Mouse (Mus musculus): Measurements from ENCODE around the gene Arhgap24.

DNA sequence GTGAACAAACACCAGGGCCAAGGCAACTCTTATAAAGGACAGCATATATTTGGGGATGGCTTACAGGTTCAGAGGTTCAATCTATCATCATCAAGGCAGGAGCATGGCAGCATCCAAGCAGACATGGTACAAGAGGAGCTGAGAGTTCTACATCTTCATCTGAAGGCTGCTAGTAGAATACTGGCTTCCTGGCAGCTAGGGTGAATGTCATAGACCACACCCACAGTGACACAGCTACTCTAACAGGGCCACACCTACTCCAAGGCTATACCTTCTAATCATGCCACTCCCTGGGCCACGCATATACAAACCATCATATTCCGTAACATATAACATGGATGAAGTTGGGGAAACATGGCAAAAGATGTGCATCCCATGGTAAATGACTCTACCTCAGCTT lies 27.9 kb upstream of the Arhgap24 start:
- TF ChIP-seq CTCF (IDR thresholded peaks at IDR 0.05; ENCODE audit: low read depth): no peak
- TF ChIP-seq EP300 (IDR thresholded peaks at IDR 0.05; ENCODE audit: low read depth): no peak

All from liver, postnatal 0 days (tissue).